In genomic region chr7:34595307-34595565, GRCm38 (mm10) we compare ENCODE assay signal across 18 mouse cellular contexts.
A peak's percentile ranks its signal among the peaks of the same experiment; 100 is the strongest.
DNase-seq lines count a peak whose midpoint lies in the region; ATAC-seq and TF ChIP-seq lines count a peak whose summit lies in the region.
"Had no signal": no experiment of that assay in that cellular context is flagged by ENCODE, and none has a peak within 500 bp of the region (broad histone marks: within the 10 kb centered on the region; RNA-seq: fewer than 3 reads in every experiment).

No protein-coding gene starts in this region.

- no peak for ATAC-seq in forebrain, embryonic 15.5 days (replicated peaks)
- no peak for ATAC-seq in forebrain, postnatal 0 days
- ATAC-seq in kidney, postnatal 0 days (replicated peaks; ENCODE audit: low FRiP score, low read depth): no peak
- no peak for ATAC-seq in midbrain, postnatal 0 days (ENCODE audit: low FRiP score)

- no peaks in the 10 kb centered on the region for H3K27me3 ChIP-seq in forebrain, embryonic 15.5 days
- no peaks in the 10 kb centered on the region for H3K27me3 ChIP-seq in forebrain, postnatal 0 days (ENCODE audit: insufficient read depth, low read length)
- H3K27me3 ChIP-seq in kidney, postnatal 0 days (ENCODE audit: insufficient read depth, low read length): no peaks in the 10 kb centered on the region
- H3K27me3 ChIP-seq in limb, embryonic 10.5 days (ENCODE audit: low read depth, poor library complexity, severe bottlenecking): no peaks in the 10 kb centered on the region
- H3K27me3 ChIP-seq in midbrain, postnatal 0 days (ENCODE audit: insufficient read depth, low read length): no peaks in the 10 kb centered on the region
- H3K27me3 ChIP-seq: stomach, embryonic 15.5 days had no signal

- H3K4me3 ChIP-seq in forebrain, embryonic 15.5 days: no peak overlapping the region
- no peak overlapping the region for H3K4me3 ChIP-seq in forebrain, postnatal 0 days (ENCODE audit: low read depth, low read length)
- H3K4me3 ChIP-seq in kidney, postnatal 0 days (replicated peaks; ENCODE audit: low read depth, low read length): no peak overlapping the region
- no peak overlapping the region for H3K4me3 ChIP-seq in limb, embryonic 10.5 days
- no peak overlapping the region for H3K4me3 ChIP-seq in midbrain, postnatal 0 days (ENCODE audit: low read depth, low read length)
- H3K4me3 ChIP-seq: erythroblast, embryonic 14.5 days; stomach, embryonic 15.5 days had no signal

- DNase-seq in forebrain, postnatal 0 days: no peak
- DNase-seq in kidney, postnatal 0 days (ENCODE audit: low spot score): peak; percentile 70
- no peak for DNase-seq in kidney, postnatal 36 days
- DNase-seq in limb, embryonic 10.5 days (ENCODE audit: low spot score): peak; percentile 36
- DNase-seq in midbrain, postnatal 0 days (ENCODE audit: low spot score): no peak
- no peak for DNase-seq in lung, postnatal 10 days
- DNase-seq in natural killer cell, adult 2 months (ENCODE audit: low spot score in 2 of 2): no peak
- DNase-seq: adrenal gland, adult 8-10 months; B cell, adult 2 months; cerebellum, adult 8-10 months; kidney, postnatal 25 days; liver; lung, adult 18-20 months; lung, postnatal 4 days; spleen, adult 18-20 months had no signal

- no peaks in the 10 kb centered on the region for H3K36me3 ChIP-seq in forebrain, embryonic 15.5 days
- no peaks in the 10 kb centered on the region for H3K36me3 ChIP-seq in forebrain, postnatal 0 days (ENCODE audit: insufficient read depth)
- H3K36me3 ChIP-seq in kidney, postnatal 0 days (ENCODE audit: insufficient read depth, low read length): no peaks in the 10 kb centered on the region
- no peaks in the 10 kb centered on the region for H3K36me3 ChIP-seq in limb, embryonic 10.5 days
- no peaks in the 10 kb centered on the region for H3K36me3 ChIP-seq in midbrain, postnatal 0 days (ENCODE audit: insufficient read depth, low read length)
- H3K36me3 ChIP-seq: stomach, embryonic 15.5 days had no signal

- no peak for TF ChIP-seq CTCF in forebrain, postnatal 0 days (IDR thresholded peaks at IDR 0.05; ENCODE audit: low read depth)
- TF ChIP-seq CTCF in kidney, postnatal 0 days (IDR thresholded peaks at IDR 0.05; ENCODE audit: low read depth): no peak
- TF ChIP-seq CTCF in midbrain, postnatal 0 days (IDR thresholded peaks at IDR 0.05): no peak

- 62% methylated on average over 4 of the region's 4 CpGs for WGBS in forebrain, embryonic 15.5 days
- 63% methylated on average over 4 of the region's 4 CpGs for WGBS in forebrain, postnatal 0 days
- 23% methylated on average over 4 of the region's 4 CpGs for WGBS in kidney, postnatal 0 days
- 46% methylated on average over 4 of the region's 4 CpGs for WGBS in limb, embryonic 10.5 days
- WGBS in midbrain, postnatal 0 days: 79% methylated on average over 4 of the region's 4 CpGs

- H3K9me3 ChIP-seq in forebrain, embryonic 15.5 days: no peaks in the 10 kb centered on the region
- H3K9me3 ChIP-seq in forebrain, postnatal 0 days (ENCODE audit: low read length): no peaks in the 10 kb centered on the region
- H3K9me3 ChIP-seq in kidney, postnatal 0 days (replicated peaks; ENCODE audit: low read length): no peaks in the 10 kb centered on the region
- no peaks in the 10 kb centered on the region for H3K9me3 ChIP-seq in limb, embryonic 10.5 days (replicated peaks)
- H3K9me3 ChIP-seq in midbrain, postnatal 0 days (ENCODE audit: low read length): no peaks in the 10 kb centered on the region
- H3K9me3 ChIP-seq: stomach, embryonic 15.5 days had no signal

- no peak overlapping the region for H3K9ac ChIP-seq in forebrain, embryonic 15.5 days (replicated peaks)
- H3K9ac ChIP-seq in forebrain, postnatal 0 days: no peak overlapping the region
- H3K9ac ChIP-seq in kidney, postnatal 0 days (ENCODE audit: low read depth, low read length): no peak overlapping the region
- H3K9ac ChIP-seq in midbrain, postnatal 0 days (replicated peaks; ENCODE audit: low read length, poor library complexity, severe bottlenecking): no peak overlapping the region
- H3K9ac ChIP-seq: stomach, embryonic 15.5 days had no signal

- H3K4me2 ChIP-seq in forebrain, embryonic 15.5 days (replicated peaks): no peak overlapping the region
- H3K4me2 ChIP-seq in forebrain, postnatal 0 days (ENCODE audit: low read depth): no peak overlapping the region
- H3K4me2 ChIP-seq in kidney, postnatal 0 days (ENCODE audit: low read length): no peak overlapping the region
- no peak overlapping the region for H3K4me2 ChIP-seq in midbrain, postnatal 0 days (ENCODE audit: low read depth, low read length, poor library complexity, severe bottlenecking)

- H3K4me1 ChIP-seq in forebrain, embryonic 15.5 days: peaks cover 21% of the 10 kb centered on the region
- no peaks in the 10 kb centered on the region for H3K4me1 ChIP-seq in forebrain, postnatal 0 days (ENCODE audit: insufficient read depth)
- peaks cover 30% of the 10 kb centered on the region for H3K4me1 ChIP-seq in kidney, postnatal 0 days (replicated peaks; ENCODE audit: insufficient read depth, low read length)
- H3K4me1 ChIP-seq in limb, embryonic 10.5 days: peaks cover 67% of the 10 kb centered on the region
- peaks cover 10% of the 10 kb centered on the region; the same call in 1 of the 2 replicates for H3K4me1 ChIP-seq in midbrain, postnatal 0 days (ENCODE audit: insufficient read depth, low read length)
- H3K4me1 ChIP-seq: stomach, embryonic 15.5 days had no signal

- peak overlapping the region; percentile 62; the same call in 1 of the 2 replicates for H3K27ac ChIP-seq in forebrain, embryonic 15.5 days (replicated peaks)
- no peak overlapping the region for H3K27ac ChIP-seq in forebrain, postnatal 0 days (ENCODE audit: low read depth, low read length)
- peak overlapping the region; percentile 75 for H3K27ac ChIP-seq in kidney, postnatal 0 days
- peak overlapping the region; percentile 90 for H3K27ac ChIP-seq in limb, embryonic 10.5 days
- 0 out of 2 replicates have a peak overlapping the region, but pooled peaks have one; percentile 55 for H3K27ac ChIP-seq in midbrain, postnatal 0 days (ENCODE audit: low read depth, low read length)
- H3K27ac ChIP-seq: stomach, embryonic 15.5 days had no signal

Comparison
In these comparisons a context has a peak if more than half of its experiments do, and no peak if none do; other contexts are left out.
1. DNase-seq: peak in kidney, postnatal 0 days (single experiment) and limb, embryonic 10.5 days (single experiment); none in forebrain, postnatal 0 days (single experiment), kidney, postnatal 36 days (0 of 2), midbrain, postnatal 0 days (single experiment), lung, postnatal 10 days (single experiment) and natural killer cell, adult 2 months (0 of 2).